Mouse (Mus musculus) neural tube, embryonic 13.5 days (tissue): ENCODE measurements at regions not wholly inside any gene's neighbourhood (a gene's known extent, or its start where the extent isn't known, plus 50 kb on each side); places are given as distances from the start of the nearest gene placed in this dataset.

ENCODE experiments used
- ATAC-seq: fragments of 200-750 bp; cut with Nextera tagmentation; 2 replicates; pipeline ENCODE4 v1.8.0; 2017; ENCODE audit warnings: low read depth, mild to moderate bottlenecking, moderate TSS enrichment, moderate library complexity
- H3K27ac ChIP-seq: fragments of 300-500 bp; sonication (generic); replicated peaks from 2 replicates; pipeline ENCODE4 v1.5.1; 2015; ENCODE audit warnings: moderate library complexity, mild to moderate bottlenecking, inconsistent platforms
- H3K27me3 ChIP-seq: fragments of 300-500 bp; sonication (generic); 2 replicates; pipeline ENCODE4 v1.6.1; 2015; ENCODE audit warnings: mild to moderate bottlenecking, inconsistent platforms
- H3K36me3 ChIP-seq: fragments of 300-500 bp; sonication (generic); 2 replicates; pipeline ENCODE4 v1.6.1; 2015; ENCODE audit warnings: mild to moderate bottlenecking, inconsistent platforms
- H3K4me1 ChIP-seq: fragments of 300-500 bp; sonication (generic); replicated peaks from 2 replicates; pipeline ENCODE4 v1.6.1; 2015; ENCODE audit warnings: inconsistent platforms
- H3K4me2 ChIP-seq: fragments of 300-500 bp; sonication (generic); 2 replicates; pipeline ENCODE4 v1.6.1; 2015; ENCODE audit warnings: inconsistent platforms, mild to moderate bottlenecking, moderate library complexity
- H3K4me3 ChIP-seq: fragments of 300-500 bp; sonication (generic); 2 replicates; pipeline ENCODE4 v1.5.1; 2015; ENCODE audit warnings: mild to moderate bottlenecking, inconsistent platforms
- H3K9ac ChIP-seq: fragments of 300-500 bp; sonication (generic); 2 replicates; pipeline ENCODE4 v1.6.1; 2015; ENCODE audit warnings: moderate library complexity, mild to moderate bottlenecking, inconsistent platforms
- H3K9me3 ChIP-seq: fragments of 300-500 bp; sonication (generic); 2 replicates; pipeline ENCODE4 v1.6.1; 2016; ENCODE audit warnings: inconsistent platforms
- WGBS: fragments of 180-500 bp; shearing (Covaris S2); methylation state at CpG from one replicate; pipeline ENCODE4 v1.1.7; 2015; 5-methylcytosine and 5-hydroxymethylcytosine counted together

- no peaks in the 10 kb centered on the region; the same call in 1 of the 2 replicates for H3K4me1 ChIP-seq
- no peaks in the 10 kb centered on the region for H3K9me3 ChIP-seq
- no peaks in the 10 kb centered on the region for H3K27me3 ChIP-seq
- H3K4me2 ChIP-seq: no peak overlapping the region
- H3K4me3 ChIP-seq: no peak overlapping the region
- no peaks in the 10 kb centered on the region for H3K36me3 ChIP-seq
- H3K9ac ChIP-seq: no peak overlapping the region
- no peak for ATAC-seq
- H3K27ac ChIP-seq: no peak overlapping the region
- 48% methylated on average over 7 of the region's 7 CpGs for WGBS
Measured at GRCm38 (mm10) chr14:67149961-67150471, 1141.0 kb upstream of the Gulo start.

- WGBS: 82% methylated on average over 8 of the region's 8 CpGs
Measured at GRCm38 (mm10) chr14:67149091-67149490, 1140.1 kb upstream of the Gulo start.

DNA sequence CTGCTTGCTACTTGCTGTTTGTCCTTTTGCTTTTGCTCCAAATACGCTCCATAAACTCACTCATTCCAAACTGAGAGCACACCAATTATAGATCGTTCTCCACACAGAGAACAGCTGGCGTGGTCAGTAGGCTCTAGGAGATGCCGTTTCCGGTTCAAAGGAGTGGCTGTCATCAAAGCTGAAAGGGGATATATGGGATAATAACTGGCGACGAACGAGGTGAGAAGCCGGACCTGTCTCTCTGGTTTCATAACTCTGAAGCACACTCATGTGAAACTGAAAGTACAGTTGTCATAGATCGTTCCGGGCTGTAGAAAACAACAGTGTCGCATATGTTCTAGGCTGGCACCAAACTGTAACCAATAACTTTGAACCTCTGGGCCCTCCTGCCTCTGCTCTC, 1137.6 kb upstream of the Gulo start:
- Histone ChIP-seq H3K27me3 (no peaks in the 10 kb centered on the region), H3K36me3 (no peaks in the 10 kb centered on the region), H3K27ac (no peak overlapping the region), H3K4me2 (no peak overlapping the region), H3K9me3 (no peaks in the 10 kb centered on the region), H3K9ac (no peak overlapping the region), H3K4me1 (peaks cover 14% of the 10 kb centered on the region), H3K4me3 (no peak overlapping the region)
- ATAC-seq: no peak
- WGBS: 84% methylated on average over 12 of the region's 12 CpGs

More at GRCm38 (mm10) chr14:67149091-67149490, 1140.1 kb upstream of the Gulo start:
- H3K4me1 ChIP-seq: no peaks in the 10 kb centered on the region; the same call in 1 of the 2 replicates
- H3K4me2 ChIP-seq: no peak overlapping the region
- no peaks in the 10 kb centered on the region for H3K27me3 ChIP-seq
- H3K9me3 ChIP-seq: no peaks in the 10 kb centered on the region
- no peak overlapping the region for H3K4me3 ChIP-seq
- no peak overlapping the region for H3K27ac ChIP-seq
- H3K36me3 ChIP-seq: no peaks in the 10 kb centered on the region
- H3K9ac ChIP-seq: no peak overlapping the region
- ATAC-seq: no peak

DNA sequence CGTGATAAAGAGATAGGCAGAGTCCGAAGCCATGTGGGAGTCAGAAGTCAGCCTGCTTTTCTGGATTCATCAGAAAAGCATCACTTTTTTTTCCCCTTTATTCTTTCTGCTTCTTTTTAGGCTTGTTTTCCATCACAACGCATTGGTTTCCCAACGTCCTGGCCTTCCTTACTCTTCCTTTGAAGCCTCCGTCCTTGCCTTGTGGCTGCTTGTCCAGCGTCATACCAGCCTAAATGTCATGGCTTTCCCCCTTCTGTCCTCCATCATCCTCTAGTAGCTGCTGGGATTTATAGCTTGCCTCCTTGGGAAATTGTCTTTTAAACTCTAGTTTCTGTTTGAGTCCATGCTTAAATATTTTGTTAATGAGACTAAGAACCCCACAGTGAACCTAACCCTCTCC, 1136.0 kb upstream of the Gulo start:
- Histone ChIP-seq H3K27me3 (no peaks in the 10 kb centered on the region), H3K9me3 (no peaks in the 10 kb centered on the region), H3K27ac (no peak overlapping the region), H3K9ac (no peak overlapping the region), H3K4me2 (no peak overlapping the region), H3K4me3 (no peak overlapping the region), H3K4me1 (peaks cover 22% of the 10 kb centered on the region), H3K36me3 (no peaks in the 10 kb centered on the region)
- 89% methylated on average over 6 of the region's 6 CpGs for WGBS
- ATAC-seq: no peak

GRCm38 (mm10) chr14:67144461-67144985, 1135.5 kb upstream of the Gulo start:
- Histone ChIP-seq H3K27me3 (no peaks in the 10 kb centered on the region), H3K27ac (no peak overlapping the region), H3K4me1 (peaks cover 22% of the 10 kb centered on the region), H3K9me3 (no peaks in the 10 kb centered on the region), H3K4me3 (no peak overlapping the region), H3K36me3 (no peaks in the 10 kb centered on the region), H3K9ac (no peak overlapping the region), H3K4me2 (no peak overlapping the region)
- no peak for ATAC-seq
- 72% methylated on average over 4 of the region's 4 CpGs for WGBS

GRCm38 (mm10) chr14:67143826-67144225, 1134.8 kb upstream of the Gulo start:
- no peak for ATAC-seq
- Histone ChIP-seq H3K9ac (no peak overlapping the region), H3K4me2 (no peak overlapping the region), H3K9me3 (no peaks in the 10 kb centered on the region), H3K4me1 (peaks cover 22% of the 10 kb centered on the region), H3K36me3 (no peaks in the 10 kb centered on the region), H3K27me3 (no peaks in the 10 kb centered on the region), H3K27ac (no peak overlapping the region), H3K4me3 (no peak overlapping the region)
- 70% methylated on average over 6 of the region's 6 CpGs for WGBS

GRCm38 (mm10) chr14:67142556-67143250, 1133.7 kb upstream of the Gulo start:
- Histone ChIP-seq H3K9me3 (no peaks in the 10 kb centered on the region), H3K4me3 (no peak overlapping the region), H3K36me3 (no peaks in the 10 kb centered on the region), H3K27me3 (no peaks in the 10 kb centered on the region), H3K4me1 (peaks cover 22% of the 10 kb centered on the region), H3K27ac (peak overlapping the region; percentile 63; the same call in 1 of the 2 replicates), H3K9ac (no peak overlapping the region), H3K4me2 (no peak overlapping the region)
- WGBS: 81% methylated on average over 6 of the region's 6 CpGs
- no peak for ATAC-seq

- ATAC-seq: peak; percentile 81
- Histone ChIP-seq H3K27me3 (no peaks in the 10 kb centered on the region), H3K27ac (peak overlapping the region; percentile 63; the same call in 1 of the 2 replicates), H3K9me3 (no peaks in the 10 kb centered on the region), H3K36me3 (no peaks in the 10 kb centered on the region), H3K4me3 (no peak overlapping the region), H3K4me1 (peaks cover 22% of the 10 kb centered on the region), H3K4me2 (peak overlapping the region; percentile 27), H3K9ac (peak overlapping the region; percentile 28)
- 27% methylated on average over 15 of the region's 15 CpGs for WGBS
Measured at GRCm38 (mm10) chr14:67141581-67142441, 1132.8 kb upstream of the Gulo start.

DNA sequence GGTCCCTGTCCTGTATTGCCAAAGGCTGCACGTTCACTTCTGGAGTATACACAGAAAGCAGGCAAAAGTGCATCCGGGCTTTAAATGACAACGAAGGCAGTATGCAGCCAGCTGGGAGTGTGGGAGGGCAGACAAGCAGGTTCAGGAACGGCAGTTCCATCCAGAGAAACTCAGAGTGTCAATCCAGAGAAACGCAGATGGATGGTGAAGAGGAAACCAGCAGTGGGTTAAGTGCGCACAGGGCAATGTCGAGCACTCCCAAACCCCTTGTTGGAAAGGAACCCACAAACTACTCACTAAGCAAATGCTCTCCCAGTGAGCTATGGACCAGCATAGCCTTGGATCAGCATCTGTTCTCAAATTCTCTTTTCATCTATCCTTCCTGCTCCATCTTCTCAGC, 1132.1 kb upstream of the Gulo start:
- ATAC-seq: no peak
- Histone ChIP-seq H3K27ac (peak overlapping the region; percentile 63; the same call in 1 of the 2 replicates), H3K4me1 (peaks cover 26% of the 10 kb centered on the region), H3K9ac (0 out of 2 replicates have a peak overlapping the region, but pooled peaks have one; percentile 1), H3K4me3 (no peak overlapping the region), H3K9me3 (no peaks in the 10 kb centered on the region), H3K27me3 (no peaks in the 10 kb centered on the region), H3K4me2 (no peak overlapping the region; the same call in 1 of the 2 replicates), H3K36me3 (no peaks in the 10 kb centered on the region)
- 73% methylated on average over 7 of the region's 7 CpGs for WGBS

DNA sequence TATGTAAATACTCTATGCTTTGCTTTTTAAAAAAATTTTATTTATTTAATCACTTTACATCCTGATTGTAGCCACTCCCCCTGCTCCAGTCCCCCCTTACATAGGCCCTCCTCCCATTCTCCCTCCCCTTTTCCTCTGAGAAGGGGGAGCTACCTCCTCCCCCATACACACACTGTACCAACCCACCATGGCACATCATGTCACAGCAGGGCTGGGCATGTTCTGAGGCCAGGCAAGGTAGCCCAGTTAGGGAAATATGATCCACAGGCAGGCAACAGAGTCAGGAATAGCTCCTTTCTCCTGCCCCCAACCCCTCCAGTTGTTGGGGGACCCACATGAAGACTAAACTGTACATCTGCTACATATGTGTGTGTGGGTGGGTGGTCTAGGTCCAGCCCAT, 1130.7 kb upstream of the Gulo start:
- no peak overlapping the region for H3K9ac ChIP-seq
- no peak overlapping the region for H3K4me2 ChIP-seq
- H3K36me3 ChIP-seq: no peaks in the 10 kb centered on the region
- H3K4me3 ChIP-seq: no peak overlapping the region
- H3K9me3 ChIP-seq: no peaks in the 10 kb centered on the region
- H3K27me3 ChIP-seq: no peaks in the 10 kb centered on the region
- peaks cover 40% of the 10 kb centered on the region for H3K4me1 ChIP-seq
- no peak for ATAC-seq
- no peak overlapping the region for H3K27ac ChIP-seq

- WGBS: 75% methylated on average over 5 of the region's 5 CpGs
- Histone ChIP-seq H3K4me3 (no peak overlapping the region), H3K36me3 (no peaks in the 10 kb centered on the region), H3K4me2 (no peak overlapping the region), H3K4me1 (peaks cover 44% of the 10 kb centered on the region), H3K9ac (no peak overlapping the region), H3K9me3 (no peaks in the 10 kb centered on the region), H3K27ac (no peak overlapping the region), H3K27me3 (no peaks in the 10 kb centered on the region)
- ATAC-seq: no peak
Measured at GRCm38 (mm10) chr14:67139152-67139551, 1130.1 kb upstream of the Gulo start.

GRCm38 (mm10) chr14:67136141-67136498, 1127.1 kb upstream of the Gulo start:
- Histone ChIP-seq H3K4me2 (no peak overlapping the region), H3K27ac (peak overlapping the region; percentile 84; the same call in 1 of the 2 replicates), H3K27me3 (no peaks in the 10 kb centered on the region), H3K36me3 (no peaks in the 10 kb centered on the region), H3K4me3 (no peak overlapping the region), H3K9me3 (no peaks in the 10 kb centered on the region), H3K9ac (no peak overlapping the region), H3K4me1 (peaks cover 28% of the 10 kb centered on the region)
- WGBS: 28% methylated on average over 2 of the region's 2 CpGs
- ATAC-seq: no peak
